17 mouse cellular contexts compared by ENCODE assay signal in genomic region chr6:137126861-137127260, GRCm38 (mm10). TPM values are rescaled to one million over a fixed set of nuclear protein-coding genes. Genes with fewer than 3 reads are reported as not detected.
A peak's percentile ranks its signal among the peaks of the same experiment; 100 is the strongest.
DNase-seq lines count a peak whose midpoint lies in the region; ATAC-seq lines count a peak whose summit lies in the region.
"Had no signal": no experiment of that assay in that cellular context is flagged by ENCODE, and none has a peak within 500 bp of the region (broad histone marks: within the 10 kb centered on the region; RNA-seq: fewer than 3 reads in every experiment).

No protein-coding gene starts in this region.

- no peak overlapping the region for H3K9ac ChIP-seq in kidney, embryonic 15.5 days
- H3K9ac ChIP-seq in limb, embryonic 15.5 days: no peak overlapping the region
- H3K9ac ChIP-seq: liver, embryonic 12.5 days had no signal

- no peaks in the 10 kb centered on the region for H3K9me3 ChIP-seq in kidney, embryonic 15.5 days (replicated peaks)
- H3K9me3 ChIP-seq in limb, embryonic 15.5 days: no peaks in the 10 kb centered on the region
- H3K9me3 ChIP-seq: liver, embryonic 12.5 days had no signal

- H3K27me3 ChIP-seq in kidney, embryonic 15.5 days: no peaks in the 10 kb centered on the region
- H3K27me3 ChIP-seq in limb, embryonic 15.5 days: no peaks in the 10 kb centered on the region
- H3K27me3 ChIP-seq: liver, embryonic 12.5 days had no signal

- peak overlapping the region; percentile 81; the same call in 1 of the 2 replicates for H3K27ac ChIP-seq in kidney, embryonic 15.5 days
- H3K27ac ChIP-seq in limb, embryonic 15.5 days: peak overlapping the region; percentile 65
- H3K27ac ChIP-seq: liver, embryonic 12.5 days had no signal

- H3K4me2 ChIP-seq in kidney, embryonic 15.5 days: no peak overlapping the region
- no peak overlapping the region for H3K4me2 ChIP-seq in limb, embryonic 15.5 days
- H3K4me2 ChIP-seq: liver, embryonic 12.5 days had no signal

- 34% methylated on average over 5 of the region's 5 CpGs for WGBS in kidney, embryonic 15.5 days
- WGBS in limb, embryonic 15.5 days: 49% methylated on average over 5 of the region's 5 CpGs

- H3K4me1 ChIP-seq in kidney, embryonic 15.5 days: peaks cover 37% of the 10 kb centered on the region
- H3K4me1 ChIP-seq in limb, embryonic 15.5 days: peaks cover 13% of the 10 kb centered on the region
- H3K4me1 ChIP-seq: liver, embryonic 12.5 days had no signal

- no peak for ATAC-seq in kidney, embryonic 15.5 days (replicated peaks; ENCODE audit: low FRiP score)
- no peak for ATAC-seq in limb, embryonic 15.5 days (ENCODE audit: insufficient number of reproducible peaks, low FRiP score, low TSS enrichment, low read depth)
- no peak for ATAC-seq in monocyte, adult 5-6 weeks (replicated peaks; ENCODE audit: insufficient number of reproducible peaks, low FRiP score, low TSS enrichment, poor library complexity, severe bottlenecking)
- ATAC-seq: liver, embryonic 12.5 days had no signal

- no peaks in the 10 kb centered on the region for H3K36me3 ChIP-seq in kidney, embryonic 15.5 days
- no peaks in the 10 kb centered on the region for H3K36me3 ChIP-seq in limb, embryonic 15.5 days
- H3K36me3 ChIP-seq: liver, embryonic 12.5 days had no signal

- H3K4me3 ChIP-seq in kidney, embryonic 15.5 days (replicated peaks): no peak overlapping the region
- H3K4me3 ChIP-seq in limb, embryonic 15.5 days: no peak overlapping the region
- H3K4me3 ChIP-seq: liver, embryonic 12.5 days had no signal

- DNase-seq in kidney, postnatal 36 days: no peak
- DNase-seq in 3T3-L1 (ENCODE audit: low read depth, low spot score) (peak; percentile 85), adipocyte (ENCODE audit: low spot score) (peak; percentile 55)
- no peak for DNase-seq in right cerebral cortex, adult 18-20 months
- DNase-seq: adrenal gland, adult 8-10 months; cerebellum, adult 11 months; cerebellum, postnatal 25 days; gastrocnemius, postnatal 36 days; layer of hippocampus, postnatal 36 days; right cerebral cortex, postnatal 25 days; thymus, postnatal 4 days had no signal

RNA-seq across cellular contexts. Expression of gene Rerg, which starts 43.4 kb away (rescaled TPM):
- 13.9 and 15.5 TPM in 2 replicates for polyA plus RNA-seq in kidney, embryonic 15.5 days (2015; fragmentation: Nextera tagmentation; extraction: Ambion mirVana)
- 34.6 and 39.4 TPM in 2 replicates for polyA plus RNA-seq in limb, embryonic 15.5 days (2015; fragmentation: Nextera tagmentation; extraction: Ambion mirVana)
- total RNA-seq in monocyte, adult 5-6 weeks (2017): not detected in 3 replicates
- total RNA-seq: hematopoietic stem cell, adult 5-6 weeks; MEL had no signal

Comparison
In these comparisons a context has a peak if more than half of its experiments do, and no peak if none do; other contexts are left out.
1. DNase-seq: peak in 3T3-L1 (single experiment) and adipocyte (single experiment); none in kidney, postnatal 36 days (0 of 2) and right cerebral cortex, adult 18-20 months (single experiment).